Mouse (Mus musculus) heart, embryonic 14.5 days (tissue): ENCODE measurements around the gene Gm5767. TPM values are rescaled to one million over a fixed set of nuclear protein-coding genes. Genes with fewer than 3 reads are reported as not detected.

Source experiments
- ATAC-seq: fragments of 200-750 bp; cut with Nextera tagmentation; 2 replicates; pipeline ENCODE4 v1.8.0; 2017; ENCODE audit warnings: low read depth, moderate TSS enrichment; ENCODE audit not compliant: insufficient number of reproducible peaks, insufficient read depth, low FRiP score
- H3K27ac ChIP-seq, 2 experiments: fragments of 200-500 bp in 1 of 2; fragments of 300-500 bp in 1 of 2; sonication (generic) in 1 of 2; replicated peaks in 1 of 2; 2 replicates each; pipeline ENCODE4 v1.5.1; 2012 to 2014; ENCODE audit warnings: low read depth in 2 of 2, low read length in 2 of 2, control low read depth in 1 of 2, mild to moderate bottlenecking in 1 of 2, mixed read lengths in 1 of 2; ENCODE audit not compliant: control insufficient read depth in 1 of 2, insufficient read depth in 1 of 2
- H3K27me3 ChIP-seq: fragments of 300-500 bp; sonication (generic); 2 replicates; pipeline ENCODE4 v1.6.1; 2014; ENCODE audit warnings: mild to moderate bottlenecking, low read length, control low read depth; ENCODE audit not compliant: control insufficient read depth, insufficient read depth
- H3K36me3 ChIP-seq: fragments of 300-500 bp; sonication (generic); 2 replicates; pipeline ENCODE4 v1.6.1; 2014; ENCODE audit warnings: mild to moderate bottlenecking, control low read depth, low read length, mixed read lengths; ENCODE audit not compliant: control insufficient read depth, insufficient read depth
- H3K4me1 ChIP-seq, 2 experiments: fragments of 200-500 bp in 1 of 2; fragments of 300-500 bp in 1 of 2; sonication (generic) in 1 of 2; 2 replicates each; pipeline ENCODE4 v1.6.1; 2012 to 2014; ENCODE audit warnings: low read length in 2 of 2, control low read depth in 1 of 2, mixed read lengths in 1 of 2; ENCODE audit not compliant: control insufficient read depth in 2 of 2, insufficient read depth in 2 of 2
- H3K4me2 ChIP-seq: fragments of 300-500 bp; sonication (generic); 2 replicates; pipeline ENCODE4 v1.6.1; 2014; ENCODE audit warnings: mild to moderate bottlenecking, low read length
- H3K4me3 ChIP-seq, 2 experiments: fragments of 200-500 bp in 1 of 2; fragments of 300-500 bp in 1 of 2; sonication (generic) in 1 of 2; 2 replicates each; pipeline ENCODE4 v1.5.1; 2012 to 2014; ENCODE audit warnings: low read length in 2 of 2, mild to moderate bottlenecking in 2 of 2, control low read depth in 1 of 2, low read depth in 1 of 2, moderate library complexity in 1 of 2; ENCODE audit not compliant: control insufficient read depth in 1 of 2, insufficient read depth in 1 of 2
- H3K9ac ChIP-seq: fragments of 300-500 bp; sonication (generic); 2 replicates; pipeline ENCODE4 v1.6.1; 2014; ENCODE audit warnings: mild to moderate bottlenecking, low read length
- H3K9me3 ChIP-seq: fragments of 300-500 bp; sonication (generic); 2 replicates; pipeline ENCODE4 v1.6.1; 2016; ENCODE audit warnings: low read length, control low read depth; ENCODE audit not compliant: control insufficient read depth
- WGBS: fragments of 180-500 bp; shearing (Covaris S2); extraction: QIAGEN DNeasy Blood & Tissue Kit; methylation state at CpG from one replicate; pipeline ENCODE4 v1.1.7; 2014; 5-methylcytosine and 5-hydroxymethylcytosine counted together
- polyA plus RNA-seq: library from polyadenylated mRNA; unstranded; fragments of >200 nt; fragmentation: Nextera tagmentation; extraction: Ambion mirVana; gene quantifications from 2 replicates; pipeline ENCODE4 v1.2.1, GENCODE M21; 2014

The Gm5767 gene
- polyA plus RNA-seq, 1 experiment from 2014 or later: not detected

DNA sequence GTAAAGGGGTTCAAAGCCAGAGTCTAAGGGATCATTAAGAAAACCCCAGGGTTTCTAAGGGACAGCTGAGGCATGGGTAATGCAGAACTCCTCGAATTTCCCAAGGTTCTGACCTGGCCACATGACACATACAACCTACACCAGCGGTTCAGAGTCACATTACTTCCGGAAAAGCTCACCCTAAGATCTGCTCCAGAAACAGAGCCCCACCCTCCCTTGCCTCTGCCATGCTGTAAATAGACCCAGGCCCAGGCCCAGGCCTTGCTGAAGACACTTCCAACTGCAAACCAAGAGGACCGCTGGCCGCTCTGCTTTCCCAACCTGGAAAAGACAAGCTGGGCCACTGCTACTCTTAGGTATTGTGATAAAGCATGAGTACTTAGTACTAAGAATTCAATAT is 34.3 kb downstream of the Gm5767 start:
- WGBS: 84% methylated on average over 5 of the region's 5 CpGs
- H3K27me3 ChIP-seq: no peaks in the 10 kb centered on the region
- no peak overlapping the region for H3K9ac ChIP-seq
- no peak overlapping the region for H3K27ac ChIP-seq
- H3K4me3 ChIP-seq: no peak overlapping the region
- no peak for ATAC-seq
- H3K4me2 ChIP-seq: no peak overlapping the region
- no peaks in the 10 kb centered on the region for H3K9me3 ChIP-seq
- peaks cover 4 to 13% of the 10 kb centered on the region in 2 experiments for H3K4me1 ChIP-seq
- H3K36me3 ChIP-seq: peaks cover 62% of the 10 kb centered on the region

DNA sequence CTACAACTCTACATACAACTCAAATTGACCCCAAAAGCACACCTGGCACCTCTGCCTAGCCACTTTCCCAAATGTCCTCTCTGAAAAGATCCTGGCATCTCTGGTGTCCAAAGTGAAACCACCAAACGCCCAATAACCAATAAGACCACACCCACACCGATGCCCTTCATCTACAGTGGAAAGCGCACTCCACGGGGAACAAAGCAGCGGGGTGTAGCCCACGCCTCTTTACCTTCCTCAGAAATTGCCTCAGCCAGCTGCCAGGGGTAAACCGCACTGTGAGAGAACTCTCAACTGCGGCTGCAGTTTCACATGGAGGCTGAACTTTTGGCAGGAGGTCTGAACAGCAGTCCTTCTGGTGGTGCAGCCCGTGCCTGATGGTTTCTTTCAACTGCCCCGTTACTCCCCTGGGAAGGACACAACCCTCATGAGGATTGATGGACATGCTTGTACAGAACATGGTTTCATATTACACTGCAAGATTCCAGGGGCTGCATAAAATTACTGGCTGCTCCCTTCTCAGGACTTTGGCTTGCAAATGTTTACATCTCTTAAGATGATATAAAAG is 35.0 kb downstream of the Gm5767 start:
- 75% methylated on average over 10 of the region's 10 CpGs for WGBS
- peaks cover 4 to 18% of the 10 kb centered on the region in 2 experiments for H3K4me1 ChIP-seq
- no peak overlapping the region for H3K4me3 ChIP-seq
- no peak overlapping the region for H3K9ac ChIP-seq
- ATAC-seq: no peak
- H3K36me3 ChIP-seq: peaks cover 55% of the 10 kb centered on the region
- no peak overlapping the region for H3K4me2 ChIP-seq
- no peaks in the 10 kb centered on the region for H3K9me3 ChIP-seq
- H3K27me3 ChIP-seq: no peaks in the 10 kb centered on the region
- no peak overlapping the region for H3K27ac ChIP-seq

DNA sequence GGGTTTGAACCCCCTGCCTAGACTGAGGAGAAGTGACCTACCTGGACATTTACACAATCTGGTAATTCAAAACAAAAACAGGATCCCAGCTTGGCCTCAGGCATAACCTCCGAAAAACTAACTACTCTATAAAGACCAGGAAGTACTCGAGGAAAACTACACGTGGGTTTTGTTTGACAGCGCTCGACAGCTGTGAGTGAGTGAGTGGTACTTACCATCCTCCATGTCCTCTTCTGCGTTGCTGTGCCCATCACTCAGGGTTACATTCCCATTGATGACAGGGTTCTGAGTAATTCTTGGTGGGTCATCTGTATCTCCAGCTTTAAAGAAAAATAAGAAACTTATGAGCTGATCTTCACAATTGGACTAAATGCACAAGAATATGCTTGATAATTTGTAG is 35.7 kb downstream of the Gm5767 start:
- no peaks in the 10 kb centered on the region for H3K27me3 ChIP-seq
- H3K4me1 ChIP-seq: peaks cover 4 to 18% of the 10 kb centered on the region in 2 experiments
- WGBS: 61% methylated on average over 6 of the region's 6 CpGs
- ATAC-seq: no peak
- no peak overlapping the region for H3K9ac ChIP-seq
- no peak overlapping the region; a peak in 1 of 4 replicates for H3K27ac ChIP-seq
- H3K36me3 ChIP-seq: peaks cover 48% of the 10 kb centered on the region
- H3K4me3 ChIP-seq: no peak overlapping the region
- H3K9me3 ChIP-seq: no peaks in the 10 kb centered on the region
- no peak overlapping the region for H3K4me2 ChIP-seq

DNA sequence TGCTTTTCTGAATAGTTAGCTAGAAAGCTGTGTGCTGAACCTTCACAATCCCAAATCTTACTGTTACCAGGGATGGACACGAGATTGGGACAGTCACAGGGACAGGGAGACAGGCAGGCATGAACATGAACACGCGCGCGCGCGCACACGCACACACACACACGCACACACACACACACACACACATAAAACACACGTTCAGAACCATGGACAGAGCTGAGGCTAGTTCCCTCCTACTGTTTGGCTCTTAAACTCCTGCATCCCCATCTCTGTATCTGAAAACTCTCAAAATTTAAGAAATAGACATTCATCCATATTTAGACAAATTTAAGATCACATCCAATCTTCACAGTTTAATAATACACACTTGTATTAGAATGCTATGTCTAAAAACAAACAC is 37.2 kb downstream of the Gm5767 start:
- 91% methylated on average over 10 of the region's 10 CpGs for WGBS
- no peaks in the 10 kb centered on the region for H3K9me3 ChIP-seq

DNA sequence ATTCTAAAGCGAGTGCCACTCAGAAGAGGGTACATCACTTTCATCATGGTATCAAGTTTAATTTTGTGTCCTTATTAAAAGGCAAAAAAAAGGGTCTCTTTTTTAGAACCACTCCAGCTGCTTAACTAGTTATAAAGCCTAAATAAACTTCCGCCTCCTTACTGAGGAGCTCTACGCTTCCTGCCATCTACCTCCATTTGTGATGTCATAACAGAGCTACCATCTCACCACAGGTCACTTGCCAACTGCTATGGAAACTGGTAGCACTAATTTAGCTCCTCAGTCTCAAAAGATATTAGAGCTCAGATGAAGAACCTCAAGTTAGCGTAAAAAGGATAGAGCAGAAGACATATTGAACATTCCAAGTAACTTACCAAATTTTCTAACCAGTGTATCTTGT is 39.9 kb downstream of the Gm5767 start:
- ATAC-seq: no peak
- Histone ChIP-seq H3K4me2 (no peak overlapping the region), H3K9ac (no peak overlapping the region), H3K36me3 (peaks cover 10% of the 10 kb centered on the region), H3K4me1 (peaks cover 4 to 19% of the 10 kb centered on the region in 2 experiments), H3K4me3 (no peak overlapping the region), H3K27me3 (no peaks in the 10 kb centered on the region), H3K27ac (no peak overlapping the region), H3K9me3 (no peaks in the 10 kb centered on the region)
- 95% methylated on average over 4 of the region's 4 CpGs for WGBS

More for the DNA sequence above, 37.2 kb downstream of the Gm5767 start:
- H3K36me3 ChIP-seq: peaks cover 35% of the 10 kb centered on the region
- no peak overlapping the region for H3K27ac ChIP-seq
- H3K27me3 ChIP-seq: no peaks in the 10 kb centered on the region
- ATAC-seq: no peak
- H3K4me1 ChIP-seq: peaks cover 4 to 18% of the 10 kb centered on the region in 2 experiments
- H3K4me3 ChIP-seq: no peak overlapping the region
- H3K9ac ChIP-seq: no peak overlapping the region
- no peak overlapping the region for H3K4me2 ChIP-seq

DNA sequence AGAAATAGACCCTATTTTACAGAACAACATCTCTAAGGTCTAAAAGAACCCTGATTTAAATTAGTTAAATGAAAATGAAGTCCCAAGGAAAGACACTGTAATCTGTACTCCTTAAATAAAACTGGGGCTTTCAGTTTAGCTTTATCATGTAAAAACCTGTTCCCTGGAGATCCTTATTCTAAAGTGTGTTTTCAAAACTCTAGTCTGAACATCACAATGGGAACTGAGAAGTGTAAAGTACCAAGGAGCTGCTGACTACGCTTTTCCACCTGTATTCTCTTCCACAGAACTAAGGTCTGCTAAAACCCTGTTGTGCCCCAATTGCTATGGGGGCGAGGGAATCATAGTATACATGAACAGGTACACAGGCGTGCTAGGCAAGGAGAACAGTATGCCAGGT is 43.5 kb downstream of the Gm5767 start:
- 87% methylated on average over 3 of the region's 3 CpGs for WGBS
- Histone ChIP-seq H3K4me2 (no peak overlapping the region), H3K36me3 (no peaks in the 10 kb centered on the region; the same call in 1 of the 2 replicates), H3K9ac (no peak overlapping the region), H3K4me1 (peaks cover 0 to 21% of the 10 kb centered on the region in 2 experiments; a peak in 3 of 4 replicates), H3K9me3 (no peaks in the 10 kb centered on the region), H3K27ac (no peak overlapping the region), H3K27me3 (no peaks in the 10 kb centered on the region), H3K4me3 (no peak overlapping the region)
- no peak for ATAC-seq

DNA sequence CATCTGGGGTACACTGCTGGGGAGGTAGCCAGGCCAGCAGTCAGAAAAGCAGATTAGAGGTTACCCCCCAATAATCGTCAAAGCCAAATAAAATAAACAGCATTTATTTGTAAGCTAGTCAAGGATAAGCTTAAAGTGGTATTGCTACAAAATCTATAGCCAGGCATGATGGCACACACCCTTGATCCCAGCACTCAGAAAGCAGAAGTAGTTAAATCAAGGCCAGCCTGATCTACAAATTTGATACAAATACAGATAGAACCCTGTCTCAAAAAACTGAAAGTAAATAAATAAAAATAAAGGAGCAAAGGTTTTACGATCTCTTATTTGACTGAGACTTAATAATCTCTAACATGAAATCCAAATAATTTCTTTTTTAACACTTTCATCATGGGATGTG is 45.2 kb downstream of the Gm5767 start:
- Histone ChIP-seq H3K9ac (no peak overlapping the region), H3K4me1 (peaks cover 3 to 12% of the 10 kb centered on the region in 2 experiments; a peak in 2 of 4 replicates), H3K27me3 (no peaks in the 10 kb centered on the region), H3K4me2 (no peak overlapping the region), H3K9me3 (no peaks in the 10 kb centered on the region), H3K27ac (no peak overlapping the region), H3K4me3 (no peak overlapping the region), H3K36me3 (no peaks in the 10 kb centered on the region; the same call in 1 of the 2 replicates)
- ATAC-seq: no peak
- WGBS: 94% methylated on average over 2 of the region's 2 CpGs
